Mouse (Mus musculus) MEL (cell line): ENCODE measurements around the gene Diras1.

Experiments
- CTCF ChIP-seq, 3 experiments: IDR thresholded peaks in 2 of 3; conservative IDR thresholded peaks in 1 of 3; 2 replicates each; pipeline ENCODE4 v1.5.1; 2011 to 2012; ENCODE audit warnings: low read length in 3 of 3, low read depth in 2 of 3, mild to moderate bottlenecking in 2 of 3, improper control_type of control experiment in 1 of 3, inconsistent platforms in 1 of 3, mixed read lengths in 1 of 3, moderate library complexity in 1 of 3; ENCODE audit not compliant: control insufficient read depth in 1 of 3, insufficient read depth in 1 of 3, poor library complexity in 1 of 3, severe bottlenecking in 1 of 3
- E2F4 ChIP-seq: IDR thresholded peaks from 2 replicates; pipeline ENCODE4 v1.6.1; 2011; ENCODE audit warnings: low read depth, low read length, improper control_type of control experiment, borderline replicate concordance
- GATA1 ChIP-seq: IDR thresholded peaks from 2 replicates; pipeline ENCODE4 v1.6.1; 2011; ENCODE audit warnings: low read depth, low read length, improper control_type of control experiment
- MAX ChIP-seq: IDR thresholded peaks from 2 replicates; pipeline ENCODE4 v1.6.1; 2011; ENCODE audit warnings: low read length, improper control_type of control experiment
- POLR2A ChIP-seq, 2 experiments: IDR thresholded peaks; 2 replicates each; pipeline ENCODE4 v1.6.1; 2011 to 2012; ENCODE audit warnings: low read length in 2 of 2, mild to moderate bottlenecking in 2 of 2, control low read depth in 1 of 2, improper control_type of control experiment in 1 of 2, low read depth in 1 of 2, moderate library complexity in 1 of 2; ENCODE audit not compliant: control insufficient read depth in 1 of 2, insufficient read depth in 1 of 2, poor library complexity in 1 of 2
- POLR2AphosphoS2 ChIP-seq: IDR thresholded peaks from 2 replicates; pipeline ENCODE4 v1.6.1; 2011; ENCODE audit warnings: low read length, improper control_type of control experiment
- UBTF ChIP-seq: IDR thresholded peaks from 2 replicates; pipeline ENCODE4 v1.6.1; 2012; ENCODE audit warnings: low read depth, mild to moderate bottlenecking, inconsistent platforms, low read length, improper control_type of control experiment, moderate library complexity, borderline replicate concordance; ENCODE audit not compliant: insufficient read depth
- USF1 ChIP-seq: IDR thresholded peaks from 2 replicates; pipeline ENCODE4 v1.6.1; 2014; ENCODE audit warnings: low read depth, mild to moderate bottlenecking, inconsistent platforms, low read length, improper control_type of control experiment, moderate library complexity
- ZC3H11A ChIP-seq: IDR thresholded peaks from 2 replicates; pipeline ENCODE4 v1.6.1; 2012; ENCODE audit warnings: low read depth, mild to moderate bottlenecking, inconsistent platforms, low read length, improper control_type of control experiment
- ZKSCAN1 ChIP-seq: IDR thresholded peaks from 2 replicates; pipeline ENCODE4 v1.6.1; 2012; ENCODE audit warnings: low read depth, mild to moderate bottlenecking, inconsistent platforms, low read length, improper control_type of control experiment, moderate library complexity

DNA sequence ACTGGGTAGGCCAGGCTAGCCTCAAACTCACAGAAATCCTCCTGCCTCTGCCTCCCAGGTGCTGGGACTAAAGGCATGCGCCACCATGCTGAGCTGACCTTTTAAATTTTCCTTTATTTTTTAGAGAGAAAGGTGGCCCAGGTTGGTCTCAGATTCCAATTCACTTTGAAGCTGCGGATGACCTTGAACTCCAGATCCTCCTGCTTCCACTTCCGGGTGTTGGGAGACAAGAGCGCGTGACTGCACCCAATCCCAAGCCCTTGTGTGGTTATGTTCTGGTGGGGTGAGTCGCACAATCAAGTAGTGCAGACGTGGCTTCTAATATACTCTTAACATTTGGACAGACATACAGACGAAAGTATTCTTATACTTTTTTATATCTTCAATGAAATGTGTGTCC, 29.0 kb downstream of the Diras1 start:
- no peak for TF ChIP-seq POLR2AphosphoS2
- no peak for TF ChIP-seq CTCF (IDR thresholded peaks at IDR 0.05 in 2 of 3, conservative IDR thresholded peaks at IDR 0.05 in 1 of 3; ENCODE audit: control insufficient read depth in 1 of 3, insufficient read depth in 1 of 3, low read depth in 2 of 3, low read length in 3 of 3, poor library complexity in 1 of 3, severe bottlenecking in 1 of 3)
- TF ChIP-seq MAX = no peak
- no peak for TF ChIP-seq ZC3H11A
- no peak for TF ChIP-seq E2F4
- TF ChIP-seq POLR2A (IDR thresholded peaks at IDR 0.05; ENCODE audit: control insufficient read depth in 1 of 2, insufficient read depth in 1 of 2, low read depth in 1 of 2, low read length in 2 of 2, poor library complexity in 1 of 2) = no peak
- TF ChIP-seq GATA1 = no peak
- no peak for TF ChIP-seq UBTF
- no peak for TF ChIP-seq USF1
- TF ChIP-seq ZKSCAN1 = no peak
